Mouse (Mus musculus) MEL (cell line): ENCODE data around the gene Socs7. TPM values are rescaled to one million over a fixed set of nuclear protein-coding genes. Genes with fewer than 3 reads are reported as not detected.
"Not testable (repeated sequence)": the region's sequence is repeated elsewhere in the genome, so short reads cannot be mapped to it uniquely, and the experiment has no call there.

Source experiments
- DNase-seq: peaks from one replicate; pipeline ENCODE4 v3.0.0; 2011; ENCODE audit warnings: low read depth, low spot score
- H3K27ac ChIP-seq: 2 replicates; pipeline ENCODE4 v1.5.1; 2012; ENCODE audit warnings: low read depth, mild to moderate bottlenecking, control low read depth, low read length, moderate library complexity; ENCODE audit not compliant: control insufficient read depth
- H3K27me3 ChIP-seq, 2 experiments: fragments of 150-350 bp in 1 of 2; sonication (generic) in 1 of 2; 2 replicates each; pipeline ENCODE4 v1.6.1; 2012; ENCODE audit warnings: low read length in 2 of 2, mild to moderate bottlenecking in 2 of 2, improper control_type of control experiment in 1 of 2, moderate library complexity in 1 of 2; ENCODE audit not compliant: insufficient read depth in 2 of 2, control insufficient read depth in 1 of 2
- H3K36me3 ChIP-seq, 2 experiments: 2 replicates each; pipeline ENCODE4 v1.6.1; 2012 to 2014; ENCODE audit warnings: low read length in 2 of 2, improper control_type of control experiment in 1 of 2, inconsistent platforms in 1 of 2, mild to moderate bottlenecking in 1 of 2; ENCODE audit not compliant: insufficient read depth in 2 of 2, control insufficient read depth in 1 of 2
- H3K4me1 ChIP-seq, 2 experiments: fragments of 150-350 bp in 1 of 2; sonication (generic) in 1 of 2; 2 replicates each; pipeline ENCODE4 v1.6.1; 2012; ENCODE audit warnings: low read length in 2 of 2, improper control_type of control experiment in 1 of 2, mild to moderate bottlenecking in 1 of 2; ENCODE audit not compliant: insufficient read depth in 2 of 2, control insufficient read depth in 1 of 2
- H3K4me3 ChIP-seq, 2 experiments: fragments of 150-350 bp in 1 of 2; sonication (generic) in 1 of 2; 2 replicates each; pipeline ENCODE4 v1.5.1; 2012; ENCODE audit warnings: low read depth in 2 of 2, low read length in 2 of 2, mild to moderate bottlenecking in 2 of 2, moderate library complexity in 2 of 2, control low read depth in 1 of 2, improper control_type of control experiment in 1 of 2; ENCODE audit not compliant: control insufficient read depth in 1 of 2, insufficient read depth in 1 of 2
- H3K79me2 ChIP-seq: 2 replicates; pipeline ENCODE4 v1.6.1; 2012; ENCODE audit warnings: mild to moderate bottlenecking, low read length, moderate library complexity; ENCODE audit not compliant: control insufficient read depth, poor library complexity, insufficient read depth
- H3K9ac ChIP-seq: 2 replicates; pipeline ENCODE4 v1.6.1; 2012; ENCODE audit warnings: low read depth, mild to moderate bottlenecking, control low read depth, low read length, moderate library complexity; ENCODE audit not compliant: control insufficient read depth, poor library complexity, severe bottlenecking
- H3K9me3 ChIP-seq: fragments of 150-350 bp; sonication (generic); replicated peaks from 2 replicates; pipeline ENCODE4 v1.6.1; 2012; ENCODE audit warnings: mild to moderate bottlenecking, low read length, improper control_type of control experiment, moderate library complexity; ENCODE audit not compliant: insufficient read depth
- CTCF ChIP-seq, 3 experiments: IDR thresholded peaks in 2 of 3; conservative IDR thresholded peaks in 1 of 3; 2 replicates each; pipeline ENCODE4 v1.5.1; 2011 to 2012; ENCODE audit warnings: low read length in 3 of 3, low read depth in 2 of 3, mild to moderate bottlenecking in 2 of 3, improper control_type of control experiment in 1 of 3, inconsistent platforms in 1 of 3, mixed read lengths in 1 of 3, moderate library complexity in 1 of 3; ENCODE audit not compliant: control insufficient read depth in 1 of 3, insufficient read depth in 1 of 3, poor library complexity in 1 of 3, severe bottlenecking in 1 of 3
- ELF1 ChIP-seq: IDR thresholded peaks from 2 replicates; pipeline ENCODE4 v1.6.1; 2014; ENCODE audit warnings: low read depth, mild to moderate bottlenecking, inconsistent platforms, low read length, improper control_type of control experiment, moderate library complexity
- EP300 ChIP-seq, 2 experiments: IDR thresholded peaks; 2 replicates each; pipeline ENCODE4 v1.6.1; 2011; ENCODE audit warnings: improper control_type of control experiment in 2 of 2, low read length in 2 of 2, low read depth in 1 of 2, mild to moderate bottlenecking in 1 of 2
- JUND ChIP-seq: IDR thresholded peaks from 2 replicates; pipeline ENCODE4 v1.6.1; 2011; ENCODE audit warnings: low read depth, mild to moderate bottlenecking, improper control_type of control experiment, low read length
- MXI1 ChIP-seq: IDR thresholded peaks from 2 replicates; pipeline ENCODE4 v1.6.1; 2011; ENCODE audit warnings: mild to moderate bottlenecking, low read depth, low read length, improper control_type of control experiment
- MYC ChIP-seq: IDR thresholded peaks from 2 replicates; pipeline ENCODE4 v1.6.1; 2011; ENCODE audit warnings: low read depth, mild to moderate bottlenecking, low read length, improper control_type of control experiment, moderate library complexity
- POLR2AphosphoS2 ChIP-seq: IDR thresholded peaks from 2 replicates; pipeline ENCODE4 v1.6.1; 2011; ENCODE audit warnings: low read length, improper control_type of control experiment
- RAD21 ChIP-seq: IDR thresholded peaks from 2 replicates; pipeline ENCODE4 v1.6.1; 2011; ENCODE audit warnings: mild to moderate bottlenecking, low read depth, low read length, improper control_type of control experiment
- SMC3 ChIP-seq: IDR thresholded peaks from 2 replicates; pipeline ENCODE4 v1.6.1; 2011; ENCODE audit warnings: low read depth, low read length, improper control_type of control experiment
- TBP ChIP-seq: IDR thresholded peaks from 2 replicates; pipeline ENCODE4 v1.8.0; 2011; ENCODE audit warnings: low read depth, low read length, improper control_type of control experiment
- TCF12 ChIP-seq: IDR thresholded peaks from 2 replicates; pipeline ENCODE4 v1.6.1; 2014; ENCODE audit warnings: low read depth, mild to moderate bottlenecking, inconsistent platforms, low read length, improper control_type of control experiment, moderate library complexity
- USF2 ChIP-seq, 2 experiments: IDR thresholded peaks; 2 replicates each; pipeline ENCODE4 v1.6.1; 2011 to 2012; ENCODE audit warnings: improper control_type of control experiment in 2 of 2, low read length in 2 of 2, borderline replicate concordance in 1 of 2, inconsistent platforms in 1 of 2, low read depth in 1 of 2, mild to moderate bottlenecking in 1 of 2; ENCODE audit not compliant: insufficient read depth in 1 of 2
- ZC3H11A ChIP-seq: IDR thresholded peaks from 2 replicates; pipeline ENCODE4 v1.6.1; 2012; ENCODE audit warnings: low read depth, mild to moderate bottlenecking, inconsistent platforms, low read length, improper control_type of control experiment
- ZMIZ1 ChIP-seq: IDR thresholded peaks from 2 replicates; pipeline ENCODE4 v1.6.1; 2012; ENCODE audit warnings: low read depth, mild to moderate bottlenecking, inconsistent platforms, low read length, improper control_type of control experiment, moderate library complexity
- ZNF384 ChIP-seq: IDR thresholded peaks from 2 replicates; pipeline ENCODE4 v1.6.1; 2012; ENCODE audit warnings: low read depth, mild to moderate bottlenecking, inconsistent platforms, low read length, improper control_type of control experiment
- polyA plus RNA-seq, 2 experiments: library from polyadenylated mRNA; stranded (reverse) in 1 of 2; unstranded in 1 of 2; fragments of >175 nt in 1 of 2; fragments of >200 nt in 1 of 2; gene quantifications; 2 replicates each; pipeline versions ENCODE4 v1.2.1 to v1.2.4; 2012; ENCODE audit warnings: low replicate concordance in 2 of 2, low read depth in 1 of 2; ENCODE audit not compliant: insufficient read length in 2 of 2, insufficient read depth in 1 of 2, missing spikeins in 1 of 2
- total RNA-seq: library from RNA; depleted of rRNA; stranded (reverse); fragments of 300-350 nt; gene quantifications from 2 replicates; pipeline ENCODE4 v1.2.3, GENCODE M21; 2012

The Socs7 gene
- total and polyA plus RNA-seq, 3 experiments: 19.3 to 21.0 TPM; not detected in 1

DNA sequence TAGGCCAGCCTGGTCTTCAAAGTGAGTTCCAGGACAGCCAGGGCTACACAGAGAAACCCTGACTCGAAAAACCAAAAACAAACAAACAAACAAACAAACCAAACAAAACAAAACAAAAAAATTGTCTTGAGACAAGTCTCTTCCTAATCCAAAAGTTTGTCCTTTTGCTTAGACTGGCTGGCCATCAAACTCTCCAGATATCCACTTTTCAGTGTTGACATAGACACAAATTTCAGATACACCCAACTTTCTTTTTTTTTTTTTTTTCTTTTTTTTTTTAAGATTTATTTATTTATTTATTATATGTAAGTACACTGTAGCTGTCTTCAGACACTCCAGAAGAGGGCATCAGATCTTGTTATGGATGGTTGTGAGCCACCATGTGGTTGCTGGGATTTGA is 49.5 kb upstream of the Socs7 start:
- peaks cover 3 to 21% of the 10 kb centered on the region in 2 experiments; a peak in 3 of 4 replicates for H3K4me1 ChIP-seq
- TF ChIP-seq ZNF384: peak; percentile 57; the same call in 1 of the 2 replicates
- not testable (repeated sequence) for DNase-seq, H3K4me3 ChIP-seq, H3K9me3 ChIP-seq, H3K27me3 ChIP-seq, H3K27ac ChIP-seq, H3K79me2 ChIP-seq, H3K9ac ChIP-seq
- peaks cover 0 to 25% of the 10 kb centered on the region in 2 experiments; a peak in 3 of 4 replicates for H3K36me3 ChIP-seq

DNA sequence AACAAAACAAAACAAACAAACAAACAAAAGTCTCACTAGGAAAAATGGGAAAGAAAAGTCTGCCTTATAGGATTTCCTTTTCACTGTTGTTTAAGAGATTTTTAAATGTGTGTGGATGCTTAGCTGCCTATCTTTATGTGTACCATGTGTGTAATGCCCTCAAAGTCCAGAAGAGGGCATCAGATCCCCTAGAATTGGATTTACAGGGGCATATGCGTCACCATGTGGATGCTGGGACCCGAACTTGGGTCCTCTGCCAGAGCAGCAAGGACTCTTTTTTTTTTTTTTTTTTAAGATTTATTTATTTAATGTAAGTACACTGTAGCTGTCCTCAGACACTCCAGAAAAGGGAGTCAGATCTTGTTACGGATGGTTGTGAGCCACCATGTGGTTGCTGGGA is 48.2 kb upstream of the Socs7 start:
- peak; percentile 83 for DNase-seq
- H3K9ac ChIP-seq: no peak overlapping the region
- peaks cover 5% of the 10 kb centered on the region for H3K79me2 ChIP-seq
- H3K36me3 ChIP-seq: peaks cover 1 to 21% of the 10 kb centered on the region in 2 experiments; a peak in 3 of 4 replicates
- peaks cover 0 to 21% of the 10 kb centered on the region in 2 experiments; a peak in 3 of 4 replicates for H3K4me1 ChIP-seq
- no peaks in the 10 kb centered on the region for H3K27me3 ChIP-seq
- peak; percentile 56; the same call in 1 of the 2 replicates for TF ChIP-seq MYC
- no peak for TF ChIP-seq POLR2AphosphoS2
- TF ChIP-seq ZC3H11A: 0 out of 2 replicates have a peak, but pooled peaks have one; percentile 13
- peak; percentile 39 for TF ChIP-seq RAD21
- TF ChIP-seq EP300 (IDR thresholded peaks at IDR 0.05; ENCODE audit: low read depth in 1 of 2, low read length in 2 of 2): no peak
- 0 out of 2 replicates have a peak, but pooled peaks have one; percentile 37 for TF ChIP-seq TBP
- TF ChIP-seq ELF1: no peak
- no peak for TF ChIP-seq USF2 (IDR thresholded peaks at IDR 0.05; ENCODE audit: borderline replicate concordance in 1 of 2, insufficient read depth in 1 of 2, low read depth in 1 of 2, low read length in 2 of 2)
- TF ChIP-seq CTCF (IDR thresholded peaks at IDR 0.05 in 2 of 3, conservative IDR thresholded peaks at IDR 0.05 in 1 of 3; ENCODE audit: control insufficient read depth in 1 of 3, insufficient read depth in 1 of 3, low read depth in 2 of 3, low read length in 3 of 3, poor library complexity in 1 of 3, severe bottlenecking in 1 of 3): peak; percentile 37 to 69 (median 64)
- TF ChIP-seq ZNF384: peak; percentile 57; the same call in 1 of the 2 replicates
- TF ChIP-seq TCF12: no peak
- peak; percentile 44 for TF ChIP-seq SMC3
- no peak overlapping the region for H3K27ac ChIP-seq
- no peaks in the 10 kb centered on the region for H3K9me3 ChIP-seq
- no peak overlapping the region for H3K4me3 ChIP-seq

DNA sequence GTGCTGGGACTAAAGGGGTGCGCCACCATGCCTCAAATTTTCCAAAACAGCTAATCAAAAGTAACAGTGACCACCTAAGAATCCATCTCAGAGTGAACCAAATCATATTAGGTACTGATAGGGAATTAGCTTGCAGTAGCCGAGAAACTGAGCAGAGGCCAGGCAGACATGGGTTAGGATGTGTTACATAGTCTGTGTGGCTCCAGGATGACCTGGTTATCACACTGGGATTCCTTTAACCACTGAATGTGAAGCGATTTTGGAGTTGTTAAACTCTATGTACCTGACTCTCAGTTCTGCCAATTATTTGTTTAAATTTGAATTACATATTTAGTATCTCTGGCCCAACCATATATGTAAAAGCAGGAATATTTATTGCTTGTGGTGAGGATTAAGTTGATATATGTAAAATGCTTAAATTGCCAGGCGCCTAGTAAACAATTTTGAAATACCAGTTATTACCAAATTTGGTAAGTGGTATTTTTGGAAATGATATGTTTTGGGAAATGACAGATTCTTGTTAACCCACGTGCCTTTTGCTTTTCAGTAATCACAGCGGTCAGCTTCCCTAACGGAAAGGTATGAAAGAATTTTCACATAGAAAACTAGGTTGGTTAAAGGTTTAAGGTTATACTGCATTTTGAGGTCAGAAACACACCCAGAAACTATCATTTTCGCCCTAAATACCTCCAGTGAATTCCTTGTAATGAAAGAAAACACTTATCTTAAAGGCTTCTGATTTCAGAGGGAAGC is 47.4 kb upstream of the Socs7 start:
- peak overlapping the region; percentile 42 to 48 for H3K4me3 ChIP-seq
- peak; percentile 58 for DNase-seq
- H3K27me3 ChIP-seq: no peaks in the 10 kb centered on the region
- TF ChIP-seq JUND (no peak), ZMIZ1 (0 out of 2 replicates have a peak, but pooled peaks have one; percentile 45), ZNF384 (peak; percentile 46), MXI1 (0 out of 2 replicates have a peak, but pooled peaks have one; percentile 59)
- peaks cover 5% of the 10 kb centered on the region for H3K79me2 ChIP-seq
- H3K4me1 ChIP-seq: peaks cover 0 to 19% of the 10 kb centered on the region in 2 experiments; a peak in 3 of 4 replicates
- H3K27ac ChIP-seq: peak overlapping the region; percentile 76
- H3K9me3 ChIP-seq: no peaks in the 10 kb centered on the region
- H3K9ac ChIP-seq: peak overlapping the region; percentile 76
- H3K36me3 ChIP-seq: peaks cover 2 to 24% of the 10 kb centered on the region in 2 experiments; a peak in 3 of 4 replicates
